Mouse (Mus musculus) spleen, postnatal 0 days (tissue): ENCODE results near the gene Drd1. TPM values are rescaled to one million over a fixed set of nuclear protein-coding genes. Genes with fewer than 3 reads are reported as not detected.

ENCODE experiments used
- polyA plus RNA-seq: library from polyadenylated mRNA; unstranded; fragments of >200 nt; fragmentation: Nextera tagmentation; extraction: Ambion mirVana; gene quantifications from 2 replicates; pipeline ENCODE4 v1.2.1, GENCODE M21; 2015

The Drd1 gene
- not detected in 2 replicates for polyA plus RNA-seq

DNA sequence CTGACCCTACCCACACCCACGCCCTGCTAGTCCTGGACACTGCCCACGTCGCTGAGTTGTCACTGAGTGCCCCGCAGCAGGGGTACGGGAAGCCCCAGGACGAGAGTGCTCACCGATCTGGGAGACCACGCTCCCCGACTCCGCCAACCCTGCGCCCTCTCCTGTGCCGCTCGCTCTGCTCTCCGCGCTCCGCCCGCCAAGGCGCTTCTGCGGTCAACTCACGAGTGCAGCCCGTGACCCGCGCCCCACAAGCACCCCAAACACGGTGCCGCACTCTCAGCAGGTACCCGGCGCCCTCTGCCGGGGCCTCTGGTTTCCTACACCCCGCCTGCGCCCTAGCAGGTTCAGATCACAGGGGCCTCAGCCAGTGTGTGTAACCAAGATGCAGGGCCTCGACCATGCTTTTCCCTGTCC is at the start of gene Drd1:
TSS of gene Drd1 (minus strand) at position 258 of the 414 bp plus-strand sequence.

DNA sequence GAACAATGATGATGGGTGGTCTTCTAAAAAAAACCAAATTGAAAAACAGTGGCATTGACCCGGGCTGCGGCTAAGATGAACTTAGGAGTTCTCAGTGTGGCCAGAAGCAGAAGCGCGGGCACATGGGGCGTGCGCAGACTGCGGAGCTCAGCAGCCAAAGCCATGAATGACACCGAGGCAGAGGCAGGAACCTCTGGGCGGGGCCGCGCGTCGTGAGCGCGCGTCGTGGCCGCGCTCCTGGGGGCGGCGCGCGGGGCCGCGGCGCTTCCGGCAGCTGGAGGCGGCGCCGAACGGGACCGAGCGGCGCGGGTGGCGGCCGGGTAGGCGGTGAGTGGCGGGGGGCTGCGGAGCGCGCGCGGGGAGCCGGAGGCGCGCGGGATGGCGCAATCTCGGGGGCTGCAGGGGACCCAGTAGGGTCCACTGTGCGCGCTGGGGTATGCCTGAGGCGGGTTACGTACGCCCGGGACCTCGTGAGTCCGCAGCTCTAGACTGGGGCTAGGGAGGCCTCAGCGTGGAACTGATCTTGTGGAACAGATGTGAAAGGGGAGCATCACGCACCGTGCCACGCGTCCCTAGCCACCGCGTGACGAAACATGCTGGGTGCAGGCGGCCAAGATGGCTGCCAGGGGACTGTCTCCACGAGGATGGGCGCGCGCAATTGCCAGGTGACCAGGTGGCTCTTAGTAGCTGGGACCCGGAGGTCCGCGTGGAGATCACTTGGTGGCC is 16.3 kb upstream of the Drd1 start, which contains the start of gene Sfxn1:
TSS of gene Sfxn1 (plus strand) at position 264 of the 726 bp plus-strand sequence.

Other genes starting within 250 kb of the Drd1 start
- gene Sfxn1, start 16.2 kb upstream of the Drd1 start, polyA plus RNA-seq = 66.8 and 67.4 TPM in 2 replicates
- 0.43 and 0.53 TPM in 2 replicates for gene Hrh2, start 136.4 kb upstream of the Drd1 start, polyA plus RNA-seq